Mouse (Mus musculus) right cerebral cortex, postnatal 10 days (tissue): ENCODE measurements around the gene Atf6.

Experiments used
- DNase-seq, 2 experiments: peaks; one replicate each; pipeline ENCODE4 v3.0.0; 2021; ENCODE audit warnings: low spot score in 2 of 2

Atf6 gene

DNA sequence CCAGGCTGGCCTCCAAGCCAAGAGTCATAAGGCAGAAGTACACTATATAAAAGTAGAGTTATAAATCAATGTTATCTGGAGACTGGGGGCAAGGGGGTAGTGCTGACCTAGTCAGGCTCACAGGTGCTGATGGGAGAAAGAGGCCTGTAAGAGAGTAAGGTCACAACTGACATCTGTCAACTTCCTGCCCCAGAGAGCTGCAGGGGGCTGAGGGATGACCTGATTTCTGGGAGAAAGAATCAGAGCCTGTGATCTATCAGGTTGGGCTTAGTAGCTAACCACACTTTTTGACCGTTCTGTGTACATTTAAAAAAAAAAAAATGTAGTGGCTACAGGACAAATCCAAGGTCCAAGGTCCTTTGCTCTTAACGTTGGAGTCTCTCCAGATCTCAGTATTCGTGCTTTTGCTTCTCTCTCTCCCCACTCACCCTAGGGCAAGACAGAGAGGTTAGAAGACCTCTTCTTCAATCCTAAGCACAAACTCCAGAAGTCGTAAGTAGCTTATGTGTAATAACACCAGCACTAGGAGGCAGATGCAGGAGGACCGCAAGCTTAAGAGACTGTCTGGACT is 15.4 kb upstream of the Atf6 start:
- DNase-seq, result no peak

- no peak for DNase-seq
Measured at GRCm38 (mm10) chr1:170876906-170877305, 9.3 kb upstream of the Atf6 start.

DNA sequence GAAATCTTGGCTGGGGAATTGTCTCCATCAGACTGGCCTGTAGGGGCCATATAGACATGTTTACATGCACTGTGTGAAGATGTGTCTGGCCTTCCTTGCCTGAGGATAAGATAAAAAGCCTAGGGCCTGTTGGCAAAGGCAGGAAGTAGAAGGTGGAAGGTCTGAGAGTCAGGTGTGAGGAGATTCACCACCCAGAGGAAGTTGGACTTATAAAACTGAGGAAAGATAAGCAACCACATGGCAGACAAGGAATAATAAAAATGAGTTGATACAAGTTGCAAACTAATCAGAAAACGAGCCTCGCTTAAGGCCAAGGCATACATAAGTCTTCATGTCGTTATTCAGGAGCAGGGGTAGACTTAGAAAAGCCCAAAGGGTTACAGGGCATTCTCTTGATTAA is 8.1 kb upstream of the Atf6 start:
- no peak for DNase-seq

- no peak for DNase-seq
Measured at GRCm38 (mm10) chr1:170871961-170872360, 4.4 kb upstream of the Atf6 start.

DNA sequence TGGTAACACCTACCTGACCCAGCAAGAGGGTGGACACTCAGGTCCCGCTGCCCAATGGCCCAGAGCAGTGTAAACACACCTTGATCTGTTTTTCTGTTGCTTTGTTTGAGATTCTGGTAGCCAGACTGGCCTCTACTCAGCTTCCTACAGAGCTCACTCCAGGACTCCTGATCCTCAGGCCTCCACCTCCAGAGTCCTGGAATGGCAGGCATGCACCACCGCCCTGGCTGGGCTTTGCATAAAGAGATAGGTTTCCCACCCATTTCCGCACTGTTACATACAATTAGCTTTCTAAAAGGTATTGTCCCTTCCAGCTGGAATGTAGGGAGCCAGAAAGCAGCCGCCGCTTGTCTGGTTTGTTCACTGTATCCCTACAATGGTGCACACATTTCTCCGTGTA is 3.8 kb upstream of the Atf6 start:
- DNase-seq, result no peak

GRCm38 (mm10) chr1:170868905-170869283 is 1.3 kb upstream of the Atf6 start:
- no peak for DNase-seq

DNA sequence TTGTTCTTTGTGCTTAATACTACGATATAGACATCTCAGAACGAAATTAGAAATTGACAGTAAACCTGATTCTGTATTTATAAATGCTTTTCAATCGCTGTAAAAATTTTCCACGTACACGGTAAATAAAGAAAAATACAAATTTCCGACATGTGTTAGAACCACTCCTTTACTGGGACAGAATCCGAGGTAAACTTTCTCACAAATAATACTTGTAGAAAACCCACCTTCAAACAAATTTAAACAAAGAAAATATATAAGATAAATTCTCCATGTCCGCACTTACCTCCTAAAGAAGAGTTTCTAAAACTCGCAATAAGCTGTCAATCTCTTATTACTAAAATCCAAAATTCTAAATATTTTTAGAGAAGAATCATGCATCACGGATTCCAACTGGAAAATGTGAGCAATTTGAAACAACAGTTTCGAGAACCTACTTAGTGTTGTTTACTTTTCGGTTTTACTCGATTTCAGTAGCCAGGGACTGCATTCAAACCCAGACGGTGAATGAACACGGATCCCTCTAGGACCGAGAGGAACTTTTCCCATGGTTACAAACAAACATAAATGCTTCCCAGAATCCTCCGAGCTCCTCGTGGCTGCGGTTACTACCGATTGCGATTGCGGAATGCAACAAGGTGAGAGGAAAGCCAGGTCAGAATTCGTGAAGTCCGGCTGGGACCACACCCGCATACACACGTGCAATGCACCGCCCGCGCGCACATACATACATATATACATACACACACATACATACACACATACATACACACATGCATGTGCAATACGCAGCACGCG is 735 bp upstream of the Atf6 start:
- DNase-seq, result peak; percentile 78 to 85

GRCm38 (mm10) chr1:170866992-170867690 is 430 bp downstream of the Atf6 start:
- DNase-seq, result peak; percentile 52 to 60

DNA sequence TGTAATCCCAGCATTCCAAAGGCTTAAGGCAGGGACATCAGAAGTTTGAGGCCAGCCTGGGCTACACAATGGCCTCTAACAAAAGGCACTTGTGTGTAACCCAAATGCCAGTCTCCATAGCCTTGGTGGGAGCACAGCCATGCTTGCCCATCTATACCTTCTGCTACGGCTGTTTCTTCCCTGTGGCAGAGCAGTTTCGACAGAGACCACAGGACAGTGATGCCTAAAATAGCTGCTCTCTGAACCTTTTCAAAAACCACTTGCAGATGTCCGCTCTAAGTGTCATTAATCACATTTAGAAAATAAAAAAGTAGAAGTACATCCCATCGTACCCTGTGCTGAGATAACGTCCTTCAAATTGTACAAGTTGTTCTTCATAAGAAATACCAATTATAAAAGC is 2.2 kb downstream of the Atf6 start:
- no peak for DNase-seq

- no peak for DNase-seq
Measured at GRCm38 (mm10) chr1:170864754-170865153, 2.8 kb downstream of the Atf6 start.

GRCm38 (mm10) chr1:170864234-170864633 is 3.3 kb downstream of the Atf6 start:
- DNase-seq, result no peak

DNA sequence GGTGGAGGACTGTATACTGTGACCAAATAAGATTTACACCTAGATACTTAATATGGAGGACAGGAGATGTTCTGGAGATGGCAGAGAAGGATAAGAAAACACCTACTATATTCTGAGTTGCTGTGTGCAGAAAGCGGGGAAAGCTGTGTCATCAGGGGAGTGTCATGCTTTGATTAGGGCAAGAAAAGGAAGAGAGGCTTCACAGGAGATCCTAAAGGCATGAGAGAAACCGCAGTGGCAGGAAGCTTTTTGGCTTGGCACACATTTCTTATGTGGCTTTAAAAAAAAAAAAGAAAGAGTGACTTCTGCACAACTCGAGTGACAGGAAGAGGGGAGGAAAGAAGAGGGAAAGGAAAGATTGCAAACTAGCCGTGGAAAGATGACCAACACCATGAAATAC is 4.5 kb downstream of the Atf6 start:
- DNase-seq, result no peak

GRCm38 (mm10) chr1:170862435-170862717 is 5.2 kb downstream of the Atf6 start:
- DNase-seq, result no peak

DNA sequence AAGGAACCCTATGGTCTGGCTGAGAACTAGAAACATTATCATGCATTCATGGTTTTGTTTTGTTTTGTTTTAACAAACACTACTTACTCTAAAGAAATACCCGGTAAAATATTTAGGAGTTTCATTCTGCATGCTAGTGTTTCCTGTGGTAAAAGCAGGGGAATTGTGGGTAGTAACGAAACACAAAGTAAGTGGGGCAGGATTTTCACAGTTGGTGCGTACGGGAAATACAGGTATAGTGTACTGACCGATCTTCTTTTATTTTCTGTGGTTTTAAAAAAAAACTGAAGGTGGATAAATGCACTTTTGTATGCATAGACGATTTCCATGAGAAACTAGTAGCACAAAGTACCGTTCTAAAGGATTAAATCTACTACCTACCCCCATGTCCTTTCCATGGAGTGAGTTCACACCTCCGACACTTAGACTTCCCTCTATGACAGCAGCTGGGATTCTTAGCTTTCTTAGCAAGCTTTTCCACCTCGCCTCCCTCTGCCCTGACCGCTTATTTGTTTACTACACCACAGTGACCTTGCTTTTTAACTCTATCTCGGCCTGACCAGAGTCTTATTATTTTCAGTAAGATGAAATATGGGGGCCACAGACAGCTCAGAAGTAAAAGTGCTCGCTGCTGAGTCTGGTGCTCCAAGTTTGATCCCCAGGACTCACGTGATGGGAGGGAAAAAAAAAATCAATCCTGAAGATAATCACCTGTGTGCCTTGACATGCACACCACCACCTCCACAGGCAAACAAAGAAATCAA is 5.7 kb downstream of the Atf6 start:
- DNase-seq, result no peak

- DNase-seq, result no peak
Measured at GRCm38 (mm10) chr1:170858872-170859271, 8.7 kb downstream of the Atf6 start.

DNA sequence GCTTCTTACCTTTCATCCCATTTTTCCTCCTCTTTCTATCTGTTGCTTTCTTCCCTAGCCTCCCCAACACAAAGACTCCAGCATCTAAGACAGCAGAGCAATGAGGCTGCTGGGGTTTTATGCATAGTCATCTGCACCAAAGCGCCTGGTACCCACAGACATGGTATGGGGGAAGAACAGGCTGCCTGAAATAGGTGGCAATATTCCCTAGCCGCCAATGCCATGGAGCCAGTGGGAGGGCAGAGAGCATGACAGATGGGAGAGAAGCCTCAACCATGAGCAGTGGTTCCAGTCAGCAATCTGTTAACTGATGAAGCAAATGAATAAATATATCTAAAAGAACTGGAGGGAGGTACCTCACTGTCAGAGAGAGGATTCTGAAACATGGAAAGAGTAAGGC is 10.2 kb downstream of the Atf6 start:
- DNase-seq, result no peak

GRCm38 (mm10) chr1:170855056-170855760 is 12.4 kb downstream of the Atf6 start:
- DNase-seq, result no peak

- DNase-seq, result no peak
Measured at GRCm38 (mm10) chr1:170853604-170854003, 14.0 kb downstream of the Atf6 start.

GRCm38 (mm10) chr1:170850637-170851624 is 16.6 kb downstream of the Atf6 start:
- DNase-seq, result no peak

- DNase-seq, result peak in 1 of 2 experiments; percentile 38
Measured at GRCm38 (mm10) chr1:170850007-170850406, 17.6 kb downstream of the Atf6 start.
